Mouse (Mus musculus): Measurements from ENCODE around the gene Gm37240.
"Not testable (repeated sequence)": the region's sequence is repeated elsewhere in the genome, so short reads cannot be mapped to it uniquely, and the experiment has no call there.

Gm37240 gene

GRCm38 (mm10) chr3:84649578-84650327 is 1237.6 kb downstream of the Gm37240 start:
- DNase-seq (ENCODE audit: low spot score in 2 of 2): no peak

DNA sequence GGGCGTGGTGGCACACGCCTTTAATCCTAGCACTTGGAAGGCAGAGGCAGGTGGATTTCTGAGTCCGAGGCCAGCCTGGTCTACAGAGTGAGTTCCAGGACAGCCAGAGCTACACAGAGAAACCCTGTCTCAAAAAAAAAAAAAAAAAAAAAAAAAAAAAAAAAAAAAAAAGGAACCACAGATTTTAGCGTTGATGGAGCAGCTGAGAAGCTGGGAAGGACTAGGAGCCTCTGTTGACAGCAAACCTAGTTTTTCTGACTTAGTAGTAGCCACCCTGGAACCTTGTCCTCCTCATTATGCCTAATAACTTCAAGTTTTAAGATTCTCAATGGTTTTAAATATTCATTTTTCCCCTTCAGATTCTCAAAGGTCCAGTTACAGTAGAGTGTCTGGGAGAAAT is 1239.2 kb downstream of the Gm37240 start:
- DNase-seq (ENCODE audit: low spot score in 2 of 2): not testable (repeated sequence)

DNA sequence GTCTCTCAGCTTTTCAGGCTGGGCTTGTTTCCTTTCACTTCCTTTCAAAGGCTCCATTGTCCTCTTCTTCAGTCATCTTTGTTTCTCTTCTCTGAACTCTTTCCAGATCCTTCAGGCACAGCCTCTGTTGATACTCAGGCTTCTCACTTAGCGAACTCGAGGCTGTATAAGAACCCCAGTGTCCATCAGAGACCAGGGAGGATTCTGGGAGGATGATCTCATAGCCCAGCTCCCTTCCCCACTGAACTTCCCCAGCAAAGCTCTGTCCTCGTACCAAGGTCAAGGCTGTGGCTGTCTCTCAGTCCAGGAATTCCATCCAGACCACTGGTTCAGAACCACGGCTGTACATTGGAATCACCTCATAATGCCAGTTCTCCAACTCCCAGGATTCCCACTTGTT is 1239.7 kb downstream of the Gm37240 start:
- DNase-seq (ENCODE audit: low spot score in 2 of 2): no peak

GRCm38 (mm10) chr3:84646331-84646845 is 1240.9 kb downstream of the Gm37240 start:
- no peak for DNase-seq (ENCODE audit: low spot score in 2 of 2)

- no peak for DNase-seq (ENCODE audit: low spot score in 2 of 2)
Measured at GRCm38 (mm10) chr3:84646007-84646290, 1241.4 kb downstream of the Gm37240 start.

- peak in 1 of 2 experiments; percentile 61 for DNase-seq (ENCODE audit: low spot score in 2 of 2)
Measured at GRCm38 (mm10) chr3:84645156-84646006, 1241.9 kb downstream of the Gm37240 start.

DNA sequence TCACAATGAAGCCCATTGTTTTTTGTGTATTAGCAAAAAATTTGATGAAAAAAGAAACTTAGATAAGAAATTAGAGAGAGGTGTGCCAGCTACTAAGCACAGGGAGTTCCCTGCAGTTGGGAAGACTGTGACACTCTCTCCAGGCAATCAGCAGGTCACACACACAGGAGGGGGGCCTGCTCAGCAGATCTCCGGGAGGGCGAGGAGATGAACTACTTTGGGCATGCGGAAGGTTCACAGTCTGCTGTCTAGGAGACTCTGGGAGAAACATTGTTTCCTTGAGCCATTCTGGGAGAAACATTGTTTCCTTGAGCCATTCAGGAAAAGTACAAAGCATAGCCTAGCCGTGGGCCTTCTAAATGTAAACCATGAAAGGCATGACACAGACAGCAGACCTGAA is 1244.4 kb downstream of the Gm37240 start:
- no peak for DNase-seq (ENCODE audit: low spot score in 2 of 2)

GRCm38 (mm10) chr3:84641391-84641790 is 1245.9 kb downstream of the Gm37240 start:
- DNase-seq (ENCODE audit: low spot score in 2 of 2): no peak

DNA sequence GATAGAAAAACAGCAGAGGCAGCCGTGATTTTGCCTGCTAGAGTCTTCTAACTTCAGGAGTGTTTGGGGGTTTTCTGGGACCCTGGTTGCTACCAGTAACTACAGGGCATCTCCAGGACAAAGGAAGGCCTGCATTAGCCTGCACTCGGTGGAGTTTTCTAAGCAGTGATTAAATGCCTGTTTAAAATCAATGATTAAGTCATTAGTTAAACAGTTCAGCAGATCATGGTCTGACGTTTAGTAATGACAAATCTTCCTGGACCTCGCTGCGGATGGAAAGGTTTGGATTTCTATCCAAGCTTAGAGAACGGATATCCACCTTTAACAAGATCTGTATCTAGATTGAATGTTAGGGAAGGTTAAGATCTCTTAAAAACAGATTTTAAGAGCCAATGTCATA is 1246.8 kb downstream of the Gm37240 start:
- no peak for DNase-seq (ENCODE audit: low spot score in 2 of 2)

DNA sequence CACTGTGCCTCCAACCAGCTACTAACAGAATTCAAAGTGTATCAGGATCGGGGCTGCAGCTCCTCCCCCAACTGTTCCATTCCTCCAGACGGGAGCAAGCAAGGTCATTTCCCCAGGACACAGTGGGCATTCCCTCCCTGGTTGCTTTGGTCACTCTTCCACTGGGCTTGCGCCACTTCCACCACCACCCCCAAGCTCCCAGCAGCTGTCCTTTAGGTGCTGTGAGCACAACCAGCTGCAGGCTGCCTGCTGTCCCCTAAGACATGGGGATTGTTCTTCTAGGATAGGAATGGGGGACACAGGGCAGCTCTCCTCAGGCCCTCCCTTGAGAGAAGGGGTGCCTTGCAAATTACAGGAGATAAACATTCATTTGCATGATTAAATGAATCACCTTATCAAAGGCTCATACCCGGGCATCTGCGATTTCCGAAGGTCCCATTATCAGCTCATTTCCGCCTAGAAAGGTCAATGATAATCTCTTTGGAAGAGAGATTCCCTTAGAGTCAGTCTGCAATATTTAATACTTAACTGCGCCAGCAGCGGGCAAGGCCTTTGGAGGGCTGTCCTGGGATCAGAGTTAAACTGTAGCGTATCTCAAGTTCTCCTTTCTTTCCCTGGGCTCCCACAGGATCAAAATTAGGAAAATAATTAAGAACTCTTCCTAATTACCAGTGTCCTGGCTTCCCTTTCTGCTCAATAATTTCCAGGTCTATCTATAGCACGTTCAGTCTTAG is 1247.4 kb downstream of the Gm37240 start:
- DNase-seq (ENCODE audit: low spot score in 2 of 2): no peak

GRCm38 (mm10) chr3:84638858-84639257 is 1248.5 kb downstream of the Gm37240 start:
- no peak for DNase-seq (ENCODE audit: low spot score in 2 of 2)

DNA sequence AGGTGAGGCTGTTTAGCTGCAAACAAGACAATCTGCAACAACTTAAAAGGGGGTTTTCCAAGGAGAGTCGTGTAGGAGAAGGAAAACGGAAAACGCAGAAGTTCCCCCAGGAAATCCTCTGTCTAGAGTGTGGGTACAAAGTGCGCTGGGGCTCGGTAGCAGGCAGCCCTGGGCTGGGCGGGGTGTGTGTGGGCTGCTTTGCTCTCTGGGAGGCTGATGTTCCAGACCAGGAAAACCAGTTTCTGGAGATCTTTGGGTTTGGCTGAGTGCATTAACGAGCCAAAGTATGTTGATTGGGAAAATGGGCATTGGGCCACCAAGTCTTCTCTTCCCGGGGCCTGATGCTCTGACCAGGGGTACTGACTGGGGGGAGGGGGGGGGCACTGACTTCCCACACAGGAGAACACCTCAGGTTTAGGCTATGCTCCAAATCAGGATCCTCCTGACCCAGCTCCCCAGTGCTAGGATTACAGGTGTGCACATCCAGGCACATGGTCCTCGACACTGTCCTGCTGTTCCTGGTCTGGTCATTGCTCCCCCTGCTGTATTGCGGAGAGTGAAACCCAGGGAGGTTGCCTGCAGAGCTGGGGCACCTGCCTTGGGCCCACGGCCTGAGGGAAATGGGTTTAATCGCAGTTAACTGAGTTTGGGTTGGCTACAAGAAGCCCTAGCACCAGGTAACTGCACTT is 1249.3 kb downstream of the Gm37240 start:
- DNase-seq (ENCODE audit: low spot score in 2 of 2): no peak

DNA sequence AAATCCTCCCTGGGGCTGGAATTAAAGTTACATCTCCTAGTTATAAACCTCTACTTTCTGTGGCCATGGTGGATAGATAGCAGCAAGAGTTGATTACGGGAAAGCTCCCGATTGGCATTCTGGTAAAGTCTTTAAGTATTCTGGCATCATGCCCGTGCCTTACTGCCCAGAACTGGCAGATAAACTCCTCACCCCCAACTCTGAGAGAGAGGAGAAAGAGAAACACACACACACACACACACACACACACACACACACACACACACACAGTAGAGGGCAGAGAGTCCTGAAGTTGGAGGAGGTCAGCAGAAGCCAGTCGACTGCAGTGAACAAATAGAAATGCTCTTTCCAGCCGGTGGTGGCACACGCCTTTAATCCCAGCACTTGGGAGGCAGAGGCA is 1250.2 kb downstream of the Gm37240 start:
- no peak for DNase-seq (ENCODE audit: low spot score in 2 of 2)

GRCm38 (mm10) chr3:84631586-84631985 is 1255.7 kb downstream of the Gm37240 start:
- DNase-seq (ENCODE audit: low spot score in 2 of 2): no peak

DNA sequence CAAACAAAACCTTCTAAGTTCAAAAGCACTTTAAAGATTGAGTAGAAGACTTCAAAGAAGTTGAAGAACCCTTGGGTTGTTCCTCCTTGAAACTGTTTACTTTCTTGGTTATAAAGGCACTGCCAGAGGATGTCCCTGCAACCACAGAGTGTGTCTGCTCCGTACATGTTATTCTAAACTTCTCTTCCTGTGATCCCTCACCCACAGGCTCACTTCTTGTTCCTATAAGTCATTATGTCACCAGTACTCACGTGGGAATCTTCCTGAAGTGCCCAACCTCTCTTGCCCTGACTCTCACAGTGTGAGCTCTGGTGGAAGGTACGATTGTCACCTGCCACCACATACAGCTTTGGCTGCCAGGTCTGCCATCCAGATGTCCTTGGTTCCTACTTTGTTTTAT is 1265.3 kb downstream of the Gm37240 start:
- no peak for DNase-seq (ENCODE audit: low spot score in 2 of 2)

GRCm38 (mm10) chr3:84619725-84620124 is 1267.6 kb downstream of the Gm37240 start:
- no peak for DNase-seq (ENCODE audit: low spot score in 2 of 2)

DNA sequence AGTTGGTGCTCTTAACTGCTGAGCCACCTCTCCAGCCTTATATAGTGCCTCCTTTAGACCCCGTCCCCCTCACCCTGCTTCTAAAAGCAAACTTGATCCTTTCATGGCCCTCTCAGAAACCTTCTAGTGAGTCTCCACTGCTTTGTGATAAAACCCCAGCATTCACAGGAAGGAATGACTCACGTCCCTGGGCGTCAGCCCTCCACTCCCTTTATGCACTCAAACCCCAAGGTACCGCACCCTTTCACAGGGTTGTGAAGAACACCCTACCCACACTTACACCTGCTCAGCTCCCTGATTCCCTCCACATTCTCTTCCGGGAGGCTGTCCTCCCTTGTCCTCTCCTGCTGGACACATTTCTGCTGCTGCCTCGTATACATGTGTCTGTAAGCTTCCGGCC is 1268.3 kb downstream of the Gm37240 start:
- no peak for DNase-seq (ENCODE audit: low spot score in 2 of 2)

DNA sequence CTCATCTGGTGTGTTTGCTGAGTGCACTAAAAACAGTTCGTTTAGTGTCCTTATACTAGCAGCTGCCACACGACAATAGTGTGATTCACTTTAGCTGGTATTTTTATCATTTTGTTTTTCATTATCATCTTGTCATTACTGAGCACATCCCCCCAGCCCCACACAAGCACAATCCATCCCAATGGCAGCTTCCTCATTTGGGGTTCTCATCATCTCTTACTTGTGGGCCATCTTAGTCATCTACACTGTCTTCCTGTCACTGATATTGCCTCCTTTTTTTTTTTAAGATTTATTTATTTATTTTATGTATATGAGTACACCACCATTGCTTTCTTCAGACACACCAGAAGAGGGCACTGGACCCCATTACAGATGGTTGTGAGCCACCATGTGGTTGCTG is 1268.7 kb downstream of the Gm37240 start:
- DNase-seq (ENCODE audit: low spot score in 2 of 2): no peak

DNA sequence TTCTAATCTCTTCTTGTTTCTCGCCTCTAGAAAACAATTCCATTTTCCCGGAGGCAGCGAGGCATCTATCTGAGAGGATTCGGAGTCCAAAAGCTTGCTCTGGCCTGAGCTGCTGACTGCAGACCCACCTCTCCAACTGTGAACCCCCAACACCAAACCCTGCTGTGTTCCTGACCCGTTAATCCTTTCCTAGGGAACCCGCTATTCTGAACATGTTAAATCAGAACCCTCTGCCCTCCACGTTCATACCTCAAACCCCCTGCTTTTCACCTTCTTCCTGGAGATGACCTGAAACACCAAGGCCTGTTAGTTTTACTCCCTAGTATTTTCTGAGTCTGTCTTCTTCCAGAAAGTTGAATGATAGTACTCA is 1271.5 kb downstream of the Gm37240 start:
- DNase-seq (ENCODE audit: low spot score in 2 of 2): no peak

- no peak for DNase-seq (ENCODE audit: low spot score in 2 of 2)
Measured at GRCm38 (mm10) chr3:84615050-84615855, 1272.1 kb downstream of the Gm37240 start.

- no peak for DNase-seq (ENCODE audit: low spot score in 2 of 2)
Measured at GRCm38 (mm10) chr3:84610183-84610710, 1277.1 kb downstream of the Gm37240 start.

Data from spleen, postnatal 4 days (tissue).